Mouse (Mus musculus): ENCODE data around the gene Hist2h2aa2.

DNA sequence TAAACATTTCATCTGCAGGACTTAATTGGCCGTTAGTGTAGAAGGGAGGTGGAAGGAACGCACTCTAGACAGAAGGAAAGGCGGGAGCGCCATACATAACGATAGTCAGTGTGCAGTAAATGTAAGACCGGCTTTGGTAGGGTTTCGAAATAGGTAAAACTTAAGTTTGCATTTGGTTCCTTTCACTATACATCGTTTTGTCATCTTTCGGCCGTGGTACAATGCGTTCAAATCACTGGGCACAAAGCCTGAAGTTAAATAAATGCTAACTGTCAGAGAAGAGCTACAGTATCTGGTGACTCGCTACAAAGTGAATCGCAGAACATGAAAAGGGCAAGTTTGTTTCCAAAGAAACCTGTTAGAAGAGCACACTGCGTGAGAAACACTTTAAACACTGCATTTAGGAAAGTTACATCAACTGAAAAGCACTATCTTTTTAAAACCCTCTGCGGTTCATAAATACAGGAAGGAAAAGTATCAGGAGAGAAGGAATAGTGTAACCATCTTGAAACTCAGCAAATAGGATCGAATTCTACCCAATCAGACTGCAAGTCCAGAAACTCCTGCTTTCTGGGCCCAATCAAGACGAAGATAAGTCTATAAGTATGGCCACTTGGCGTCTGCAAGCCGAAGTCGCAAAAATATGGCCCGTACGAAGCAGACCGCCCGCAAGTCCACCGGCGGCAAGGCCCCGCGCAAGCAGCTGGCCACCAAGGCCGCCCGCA, 28.1 kb upstream of the Hist2h2aa2 start, which contains the start of gene Hist2h3b:
- TF ChIP-seq POLR2A (IDR thresholded peaks at IDR 0.05; ENCODE audit: low read depth, low read length), result peak; percentile 74
- TF ChIP-seq CTCF (conservative IDR thresholded peaks at IDR 0.05; ENCODE audit: insufficient read depth, insufficient read length, low read depth, low read length), result no peak

All from kidney, adult 2 months (tissue).